8 mouse cellular contexts compared by ENCODE assay signal in genomic region chr12:87471421-87471963, GRCm38 (mm10). TPM values are rescaled to one million over a fixed set of nuclear protein-coding genes. Genes with fewer than 3 reads are reported as not detected.
DNase-seq lines count a peak whose midpoint lies in the region; ATAC-seq and TF ChIP-seq lines count a peak whose summit lies in the region.

No protein-coding gene starts in this region.

- H3K4me3 ChIP-seq in forebrain, embryonic 12.5 days (replicated peaks), result peak overlapping the region; percentile 77
- H3K4me3 ChIP-seq in myocyte, result peak overlapping the region; percentile 77

- peak overlapping the region; percentile 18 for H3ac ChIP-seq in myocyte (ENCODE audit: control insufficient read depth, insufficient read length)

- no peak for TF ChIP-seq CTCF in Patski (IDR thresholded peaks at IDR 0.05)

- no peak for TF ChIP-seq POLR2A in myocyte (IDR thresholded peaks at IDR 0.05; ENCODE audit: insufficient read length, low read depth)

- in situ Hi-C loops in Patski (cut with MboI; ENCODE audit: low pct_unique_long_range_greater_than_20kb), result no loop called here

- H3K79me2 ChIP-seq in myocyte (ENCODE audit: control insufficient read depth, insufficient read depth), result peaks cover 33% of the 10 kb centered on the region

- H3K4me2 ChIP-seq in forebrain, embryonic 12.5 days, result peak overlapping the region; percentile 67
- H3K4me2 ChIP-seq in myocyte (ENCODE audit: low read depth), result peak overlapping the region; percentile 75

- DNase-seq in kidney, adult 8-10 months, result peak; percentile 29 to 50
- no peak for DNase-seq in kidney, postnatal 4 days
- no peak for DNase-seq in Patski (ENCODE audit: low read depth, low spot score)
- peak; percentile 31 to 48 for DNase-seq in left cerebral cortex, adult 9 months (ENCODE audit: low spot score in 2 of 2)
- DNase-seq in thymus, postnatal 25 days, result no peak
- DNase-seq in c-Kit-positive CD71-positive TER-119-positive erythroid progenitor cells, embryonic 14.5 days (ENCODE audit: low spot score), result no peak

- no peaks in the 10 kb centered on the region for H3K9me3 ChIP-seq in forebrain, embryonic 12.5 days

- H3K4me1 ChIP-seq in forebrain, embryonic 12.5 days, result peaks cover 17% of the 10 kb centered on the region

- H3K27ac ChIP-seq in forebrain, embryonic 12.5 days, result peak overlapping the region; percentile 85

- H3K27me3 ChIP-seq in Patski (no peaks in the 10 kb centered on the region), myocyte (ENCODE audit: control insufficient read depth, insufficient read depth, insufficient read length) (no peaks in the 10 kb centered on the region)
- 0 out of 2 replicates have a peak, but pooled peaks cover 5% of the 10 kb centered on the region for H3K27me3 ChIP-seq in forebrain, embryonic 12.5 days

- peak overlapping the region; percentile 85 for H3K9ac ChIP-seq in forebrain, embryonic 12.5 days

- peak; percentile 36 for ATAC-seq in Patski
- ATAC-seq in forebrain, embryonic 12.5 days (ENCODE audit: low FRiP score), result no peak

- POLR2A ChIA-PET in Patski (lab: Charles Lee), result interaction anchor here (1.3 to 1.8 kb wide), 2 partner anchors 20 to 28 kb away, joined by 4 to 8 read pairs; partner anchors contain the start of genes Alkbh1 and Slirp

- CTCF ChIA-PET in Patski (lab: Charles Lee), result interaction anchor here (0.7 kb wide), 1 partner anchor 19 kb away, joined by 3 read pairs; no protein-coding TSS in a partner anchor

- WGBS in forebrain, embryonic 12.5 days, result under 1% methylated on average over 19 of the region's 19 CpGs

- peaks cover 24% of the 10 kb centered on the region for H3K36me3 ChIP-seq in forebrain, embryonic 12.5 days (replicated peaks)
- peaks cover 20% of the 10 kb centered on the region for H3K36me3 ChIP-seq in myocyte (ENCODE audit: control insufficient read depth, insufficient read depth)

TF ChIP-seq in myocyte, 11 proteins besides CTCF, POLR2A, EP300 and RAD21:
- TF ChIP-seq MYOD1 (IDR thresholded peaks at IDR 0.05; ENCODE audit: control insufficient read depth in 1 of 3, insufficient read length in 2 of 3, low read depth in 2 of 3) (no peak), MAX (IDR thresholded peaks at IDR 0.05; ENCODE audit: low read depth) (no peak), MYOG (IDR thresholded peaks at IDR 0.05; ENCODE audit: control insufficient read depth in 1 of 3, insufficient read depth in 1 of 3, insufficient read length in 2 of 3, low read depth in 2 of 3) (no peak), SRF (IDR thresholded peaks at IDR 0.05; ENCODE audit: control insufficient read depth, insufficient read length, low read depth) (no peak), USF1 (IDR thresholded peaks at IDR 0.05; ENCODE audit: low read depth) (no peak), POLR2AphosphoS2 (IDR thresholded peaks at IDR 0.05; ENCODE audit: insufficient read length, low read depth) (no peak), TCF12 (IDR thresholded peaks at IDR 0.05; ENCODE audit: insufficient read depth, poor library complexity, severe bottlenecking) (no peak)
TF ChIP-seq in myocyte: peak in this region for 0.

RNA-seq across cellular contexts. Expression of gene Snw1, which starts 0.6 kb away (rescaled TPM):
- polyA plus RNA-seq in Patski (2021) (99.2 TPM), myocyte (2012; fragmentation: generic; extraction: Trizol) (48.2 TPM)
- polyA plus RNA-seq in forebrain, embryonic 12.5 days (2016; fragmentation: Nextera tagmentation; extraction: Ambion mirVana), result 149 and 153 TPM in 2 replicates

RNA-seq across cellular contexts. Expression of gene Gm5788, which starts 23.0 kb away (rescaled TPM):
- polyA plus RNA-seq in Patski (2021) (not detected), myocyte (2012; fragmentation: generic; extraction: Trizol) (not detected)
- not detected in 2 replicates for polyA plus RNA-seq in forebrain, embryonic 12.5 days (2016; fragmentation: Nextera tagmentation; extraction: Ambion mirVana)

RNA-seq across cellular contexts. Expression of gene Alkbh1, which starts 27.7 kb away (rescaled TPM):
- polyA plus RNA-seq in Patski (2021) (15.5 TPM), myocyte (2012; fragmentation: generic; extraction: Trizol) (9.3 TPM)
- polyA plus RNA-seq in forebrain, embryonic 12.5 days (2016; fragmentation: Nextera tagmentation; extraction: Ambion mirVana), result 48.8 and 55.9 TPM in 2 replicates

RNA-seq across cellular contexts. Expression of gene Slirp, which starts 27.8 kb away (rescaled TPM):
- polyA plus RNA-seq in Patski (2021), result 138 TPM
- polyA plus RNA-seq in forebrain, embryonic 12.5 days (2016; fragmentation: Nextera tagmentation; extraction: Ambion mirVana), result 283 and 293 TPM in 2 replicates
- 101 TPM for polyA plus RNA-seq in myocyte (2012; fragmentation: generic; extraction: Trizol)

RNA-seq across cellular contexts. Expression of gene Gm8300, which starts 42.6 kb away (rescaled TPM):
- 0.27 TPM for polyA plus RNA-seq in Patski (2021)
- not detected in 2 replicates for polyA plus RNA-seq in forebrain, embryonic 12.5 days (2016; fragmentation: Nextera tagmentation; extraction: Ambion mirVana)
- polyA plus RNA-seq in myocyte (2012; fragmentation: generic; extraction: Trizol), result 0.16 TPM

Comparison
In these comparisons a context has a peak if more than half of its experiments do, and no peak if none do; other contexts are left out.
1. DNase-seq: peak in kidney, adult 8-10 months (2 of 2) and left cerebral cortex, adult 9 months (2 of 2); none in kidney, postnatal 4 days (0 of 2), Patski (single experiment), thymus, postnatal 25 days (single experiment) and c-Kit-positive CD71-positive TER-119-positive erythroid progenitor cells, embryonic 14.5 days (single experiment).